Mouse (Mus musculus): ENCODE data around the gene Nfkbie.

Nfkbie gene

GRCm38 (mm10) chr17:45543115-45543514, 12.4 kb upstream of the Nfkbie start:
- no peak for DNase-seq (ENCODE audit: extremely low read depth, low read depth)

- no peak for DNase-seq (ENCODE audit: extremely low read depth, low read depth)
Observed at GRCm38 (mm10) chr17:45544001-45544872, 11.3 kb upstream of the Nfkbie start.

- DNase-seq (ENCODE audit: extremely low read depth, low read depth): no peak
Observed at GRCm38 (mm10) chr17:45544873-45545277, 10.6 kb upstream of the Nfkbie start.

- no peak for DNase-seq (ENCODE audit: extremely low read depth, low read depth)
Observed at GRCm38 (mm10) chr17:45545278-45545961, 10.1 kb upstream of the Nfkbie start.

DNA sequence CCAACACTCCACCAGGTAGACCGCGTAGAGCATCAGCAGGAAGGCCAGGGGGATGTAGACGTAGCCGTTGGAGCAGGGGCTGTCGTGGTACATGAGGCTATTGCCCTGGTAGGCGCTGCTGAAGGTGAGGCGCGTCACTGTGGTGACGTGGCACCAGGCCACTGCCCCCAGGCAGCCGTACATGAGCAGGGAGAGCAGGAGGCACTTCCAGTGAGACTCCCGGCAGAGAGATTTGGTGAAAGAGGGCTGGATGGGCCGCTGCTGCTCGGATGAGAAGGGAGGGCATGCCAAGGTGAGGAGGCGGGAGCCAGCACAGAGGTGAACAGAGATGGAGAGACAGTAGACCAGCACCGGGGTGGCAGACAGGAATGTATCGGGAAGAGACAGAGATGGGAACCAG, 8.6 kb upstream of the Nfkbie start:
- DNase-seq (ENCODE audit: extremely low read depth, low read depth): no peak

GRCm38 (mm10) chr17:45547461-45548190, 7.9 kb upstream of the Nfkbie start:
- no peak for DNase-seq (ENCODE audit: extremely low read depth, low read depth)

DNA sequence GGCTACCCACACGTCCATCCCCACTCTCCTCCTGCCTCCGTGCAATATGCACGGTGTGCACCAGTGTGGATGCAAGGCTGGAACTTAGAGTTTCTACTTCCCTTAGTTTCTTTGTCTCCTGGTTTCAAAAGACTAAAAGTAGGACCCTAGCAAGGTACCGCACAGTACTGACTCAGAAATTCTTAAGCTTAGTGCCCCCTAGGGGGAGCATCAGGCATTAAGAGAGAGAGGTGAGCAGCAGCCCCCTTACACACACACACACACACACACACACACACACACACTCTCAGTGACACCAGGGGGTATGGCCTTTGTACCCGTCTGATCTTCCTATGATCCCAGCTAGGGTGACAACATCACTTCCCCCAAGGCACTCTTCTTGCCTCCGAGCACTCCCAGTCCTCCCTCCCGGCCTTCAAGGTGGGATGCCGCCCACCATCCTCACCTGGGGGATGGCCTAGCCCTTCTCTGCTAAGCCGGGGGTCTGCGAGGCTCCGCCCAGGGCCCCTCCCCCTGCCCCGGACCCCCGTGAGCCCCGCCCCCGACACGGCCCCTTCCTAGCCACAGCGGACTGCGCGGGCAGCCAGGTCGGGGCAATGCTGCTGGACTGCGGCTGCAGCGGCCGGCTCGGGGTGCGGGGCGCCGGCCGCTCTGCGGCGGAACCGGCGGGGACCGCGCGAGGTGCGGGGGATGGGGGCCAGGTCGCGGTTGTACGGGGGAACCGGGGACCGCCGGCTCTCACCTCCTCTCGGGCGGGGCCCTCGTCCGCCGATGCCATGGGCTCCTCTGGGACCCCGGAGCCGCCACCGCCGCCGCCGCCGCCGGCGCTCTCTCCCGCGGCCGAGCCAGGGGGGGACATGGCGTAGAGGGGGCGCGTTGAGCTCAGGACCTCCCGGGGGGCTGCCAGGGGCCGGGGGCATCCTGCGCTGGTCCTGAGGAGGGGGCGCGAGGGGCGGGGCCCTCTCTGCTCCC, 6.7 kb upstream of the Nfkbie start:
- DNase-seq (ENCODE audit: extremely low read depth, low read depth): no peak

GRCm38 (mm10) chr17:45549617-45550181, 5.8 kb upstream of the Nfkbie start, which contains the start of gene Tmem151b:
TSS of gene Tmem151b (minus strand) at chr17:45549677.
- DNase-seq (ENCODE audit: extremely low read depth, low read depth): no peak

DNA sequence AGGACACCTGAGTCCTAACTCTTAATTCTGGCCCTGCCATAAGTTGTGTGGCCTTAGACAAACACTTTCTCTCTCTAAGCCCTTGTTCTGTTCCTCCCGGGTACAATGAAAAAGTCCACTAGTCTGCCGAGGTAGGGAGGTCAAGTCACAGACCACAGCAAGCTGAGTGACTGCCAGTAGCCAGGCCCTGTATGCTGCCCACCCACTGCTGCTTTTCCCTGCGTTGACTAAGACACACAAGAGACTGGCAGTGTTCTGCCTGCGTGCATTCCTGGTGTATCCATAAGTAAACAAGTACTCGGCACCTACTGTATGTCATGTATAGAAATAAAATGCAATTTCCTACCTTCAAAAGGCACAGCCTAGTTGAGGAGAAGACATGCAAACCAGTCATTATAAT, 5.2 kb upstream of the Nfkbie start:
- DNase-seq (ENCODE audit: extremely low read depth, low read depth): no peak

DNA sequence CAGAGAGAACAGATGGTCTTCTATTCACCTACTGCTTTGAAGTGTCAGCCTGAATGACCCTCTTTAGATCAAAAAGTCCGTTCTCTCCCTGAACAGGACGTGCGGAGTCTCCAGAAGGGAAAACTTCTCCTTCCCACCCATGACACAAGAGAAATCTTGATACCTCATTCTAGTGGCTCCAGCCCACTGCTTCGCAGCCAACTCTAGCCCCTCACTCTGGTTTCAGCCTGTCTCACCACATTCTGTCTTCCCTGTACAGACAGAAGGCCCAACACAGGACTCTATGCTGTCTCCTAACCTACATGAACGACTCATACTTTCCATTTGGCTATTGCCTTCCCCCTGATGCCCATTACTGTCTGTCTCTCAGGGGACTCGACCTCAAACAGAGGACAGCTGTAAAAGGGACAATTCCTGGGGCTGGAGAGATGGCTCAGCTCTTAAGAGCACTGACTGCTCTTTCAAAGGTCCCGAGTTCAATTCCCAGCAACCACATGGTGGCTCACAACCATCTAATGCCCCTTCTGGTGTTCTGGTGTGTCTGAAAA, 4.2 kb upstream of the Nfkbie start:
- DNase-seq (ENCODE audit: extremely low read depth, low read depth): no peak

- DNase-seq (ENCODE audit: extremely low read depth, low read depth): peak; percentile 60
Observed at GRCm38 (mm10) chr17:45551816-45552451, 3.6 kb upstream of the Nfkbie start.

GRCm38 (mm10) chr17:45553065-45553464, 2.4 kb upstream of the Nfkbie start:
- no peak for DNase-seq (ENCODE audit: extremely low read depth, low read depth)

GRCm38 (mm10) chr17:45554420-45554819, 1.1 kb upstream of the Nfkbie start:
- DNase-seq (ENCODE audit: extremely low read depth, low read depth): peak; percentile 65

DNA sequence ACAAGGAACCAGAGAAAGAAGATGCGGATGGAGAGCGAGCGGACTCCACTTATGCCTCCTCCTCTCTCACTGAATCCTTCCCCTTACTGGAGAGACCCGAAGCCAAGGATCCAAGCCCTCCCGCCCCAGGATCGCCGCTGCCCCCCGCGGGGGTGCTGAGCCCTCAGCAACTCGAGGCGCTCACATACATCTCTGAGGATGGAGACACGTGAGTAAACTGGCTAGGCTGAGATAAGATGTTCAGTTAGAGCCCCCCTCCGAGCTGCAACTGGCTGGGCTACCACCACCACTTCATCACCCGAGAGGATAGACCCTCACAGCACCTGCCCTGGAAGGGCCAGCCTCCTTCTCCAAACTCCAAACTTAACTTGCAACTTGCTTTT, 595 bp downstream of the Nfkbie start:
- DNase-seq (ENCODE audit: extremely low read depth, low read depth): no peak

GRCm38 (mm10) chr17:45556514-45557245, 1.2 kb downstream of the Nfkbie start:
- DNase-seq (ENCODE audit: extremely low read depth, low read depth): peak; percentile 68

GRCm38 (mm10) chr17:45557246-45557824, 1.8 kb downstream of the Nfkbie start:
- no peak for DNase-seq (ENCODE audit: extremely low read depth, low read depth)

- no peak for DNase-seq (ENCODE audit: extremely low read depth, low read depth)
Observed at GRCm38 (mm10) chr17:45557998-45558862, 2.7 kb downstream of the Nfkbie start.

All from MEL-GATA-1-ER (cell line).